Mouse (Mus musculus): ENCODE results near the gene Atxn7l3. TPM values are rescaled to one million over a fixed set of nuclear protein-coding genes. Genes with fewer than 3 reads are reported as not detected.

The Atxn7l3 gene
- polyA plus RNA-seq, 1 experiment: 89.9 TPM

DNA sequence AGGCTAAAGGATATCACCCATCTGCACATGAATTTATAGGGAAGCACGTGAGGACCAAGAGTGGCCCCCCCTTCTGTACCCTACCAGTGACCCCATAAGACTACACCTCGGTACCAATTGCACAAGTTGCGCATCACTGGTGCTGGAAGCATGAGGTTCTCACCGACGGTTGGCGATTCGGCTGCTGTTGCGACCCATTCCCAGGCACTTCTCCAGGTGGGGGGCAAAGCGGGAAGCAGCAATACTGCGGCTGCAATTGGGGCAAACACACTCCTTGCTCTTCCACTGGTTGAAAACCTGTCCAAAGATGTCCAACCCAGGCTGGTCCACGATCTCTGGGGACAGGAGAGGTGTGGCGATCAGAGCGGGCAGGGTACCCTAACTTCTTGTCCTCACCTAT lies 2.5 kb downstream of the Atxn7l3 start:
- DNase-seq: no peak
- WGBS: 98% methylated on average over 13 of the region's 13 CpGs
- Histone ChIP-seq H3K4me1 (replicated peaks; ENCODE audit: control insufficient read depth, insufficient read depth, low read length) (peaks cover 14% of the 10 kb centered on the region), H3K27me3 (ENCODE audit: control insufficient read depth, insufficient read depth, low read length) (no peaks in the 10 kb centered on the region), H3K36me3 (ENCODE audit: control insufficient read depth, insufficient read depth, low read length) (peaks cover 24% of the 10 kb centered on the region), H3K27ac (ENCODE audit: control insufficient read depth, insufficient read depth, low read length) (no peak overlapping the region), H3K4me3 (ENCODE audit: control insufficient read depth, insufficient read depth, low read length) (no peak overlapping the region)
- no peak for TF ChIP-seq POLR2A (IDR thresholded peaks at IDR 0.05; ENCODE audit: control insufficient read depth, extremely low read depth, insufficient read depth, low read length, poor library complexity)
- TF ChIP-seq CTCF (IDR thresholded peaks at IDR 0.05; ENCODE audit: borderline replicate concordance, control insufficient read depth, extremely low read depth, insufficient read depth, low read length, poor library complexity): no peak

DNA sequence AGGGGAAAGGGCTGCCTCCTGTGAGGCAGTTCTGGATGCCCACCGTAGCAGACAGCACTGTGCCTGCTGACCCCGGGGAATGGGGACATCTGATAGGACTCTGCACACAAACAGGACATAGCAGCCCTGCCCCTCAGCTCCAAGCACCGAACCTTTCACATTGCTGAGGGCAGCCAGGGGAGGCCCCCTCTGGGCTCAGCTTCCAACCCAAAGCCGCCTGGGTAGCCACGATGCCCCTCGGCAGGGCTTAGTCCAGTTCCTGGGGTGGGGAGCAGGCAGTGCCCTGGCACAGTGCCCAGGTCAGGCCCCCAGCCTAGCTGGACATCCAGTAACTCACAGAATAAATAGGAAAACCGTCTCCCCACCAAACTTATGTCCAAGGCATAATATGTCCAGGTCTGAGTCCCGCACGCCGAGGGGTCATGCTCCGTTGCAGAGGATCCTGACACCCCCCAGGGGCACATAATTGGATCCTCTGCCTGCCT lies 5.3 kb downstream of the Atxn7l3 start:
- Histone ChIP-seq H3K4me3 (ENCODE audit: control insufficient read depth, insufficient read depth, low read length) (no peak overlapping the region), H3K36me3 (ENCODE audit: control insufficient read depth, insufficient read depth, low read length) (peaks cover 24% of the 10 kb centered on the region), H3K4me1 (replicated peaks; ENCODE audit: control insufficient read depth, insufficient read depth, low read length) (peaks cover 11% of the 10 kb centered on the region), H3K27ac (ENCODE audit: control insufficient read depth, insufficient read depth, low read length) (no peak overlapping the region), H3K27me3 (ENCODE audit: control insufficient read depth, insufficient read depth, low read length) (no peaks in the 10 kb centered on the region)
- TF ChIP-seq POLR2A (IDR thresholded peaks at IDR 0.05; ENCODE audit: control insufficient read depth, extremely low read depth, insufficient read depth, low read length, poor library complexity): no peak
- no peak for TF ChIP-seq CTCF (IDR thresholded peaks at IDR 0.05; ENCODE audit: borderline replicate concordance, control insufficient read depth, extremely low read depth, insufficient read depth, low read length, poor library complexity)
- WGBS: 98% methylated on average over 11 of the region's 11 CpGs
- DNase-seq: no peak

DNA sequence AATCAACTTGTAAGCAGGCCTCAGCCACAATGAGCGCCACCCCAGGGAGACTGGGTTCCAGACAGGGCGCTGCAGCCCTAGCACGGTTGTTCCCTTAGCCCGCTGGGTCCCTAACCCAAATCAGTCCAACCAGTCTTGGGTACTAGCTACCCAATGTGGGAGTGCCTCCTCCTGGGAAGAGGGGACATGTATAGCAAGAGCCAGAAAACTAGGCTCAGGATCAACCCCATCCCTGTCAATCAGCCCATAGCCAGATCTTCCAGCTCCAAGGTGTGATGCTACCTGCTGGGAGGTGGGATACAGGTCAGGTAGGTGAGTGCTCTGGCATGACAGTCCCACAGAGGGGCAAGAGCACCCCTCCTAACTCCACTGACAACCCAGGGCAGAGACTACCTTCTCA lies 6.3 kb downstream of the Atxn7l3 start:
- H3K4me1 ChIP-seq (replicated peaks; ENCODE audit: control insufficient read depth, insufficient read depth, low read length): peaks cover 8% of the 10 kb centered on the region
- H3K4me3 ChIP-seq (ENCODE audit: control insufficient read depth, insufficient read depth, low read length): no peak overlapping the region
- H3K36me3 ChIP-seq (ENCODE audit: control insufficient read depth, insufficient read depth, low read length): peaks cover 24% of the 10 kb centered on the region
- no peak overlapping the region for H3K27ac ChIP-seq (ENCODE audit: control insufficient read depth, insufficient read depth, low read length)
- no peaks in the 10 kb centered on the region for H3K27me3 ChIP-seq (ENCODE audit: control insufficient read depth, insufficient read depth, low read length)
- 97% methylated on average over 4 of the region's 4 CpGs for WGBS
- DNase-seq: no peak
- TF ChIP-seq CTCF (IDR thresholded peaks at IDR 0.05; ENCODE audit: borderline replicate concordance, control insufficient read depth, extremely low read depth, insufficient read depth, low read length, poor library complexity) (no peak), POLR2A (IDR thresholded peaks at IDR 0.05; ENCODE audit: control insufficient read depth, extremely low read depth, insufficient read depth, low read length, poor library complexity) (no peak)

DNA sequence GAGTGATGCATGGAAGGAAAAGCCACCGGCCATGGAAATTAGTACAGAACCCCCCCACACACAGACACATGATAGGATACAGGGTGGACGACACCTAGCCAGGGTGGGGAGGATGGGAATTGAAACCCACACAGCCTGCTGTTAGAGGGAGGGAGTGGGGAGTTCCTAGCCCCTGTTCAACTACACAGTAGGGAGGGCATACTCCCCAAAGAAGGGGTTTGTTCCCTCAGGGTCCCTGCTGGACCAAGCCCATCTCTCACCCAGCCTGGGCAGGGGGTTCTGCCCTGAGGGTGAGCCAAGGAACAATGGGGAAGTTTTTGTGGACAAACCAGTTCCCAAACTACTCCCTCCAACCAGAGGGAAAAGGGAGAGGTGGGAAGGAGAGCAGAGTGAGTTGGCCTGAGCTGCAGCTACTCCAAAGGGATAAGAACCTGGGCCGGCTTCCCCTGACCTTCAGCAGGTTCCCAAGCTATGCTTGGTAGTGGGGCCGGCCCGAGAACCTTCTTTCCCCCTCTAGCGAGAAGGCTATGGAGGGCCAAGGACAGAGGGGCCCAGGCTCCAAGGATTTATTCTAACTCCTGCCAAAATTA lies 6.8 kb downstream of the Atxn7l3 start:
- Histone ChIP-seq H3K27me3 (ENCODE audit: control insufficient read depth, insufficient read depth, low read length) (no peaks in the 10 kb centered on the region), H3K36me3 (ENCODE audit: control insufficient read depth, insufficient read depth, low read length) (peaks cover 24% of the 10 kb centered on the region), H3K27ac (ENCODE audit: control insufficient read depth, insufficient read depth, low read length) (no peak overlapping the region), H3K4me3 (ENCODE audit: control insufficient read depth, insufficient read depth, low read length) (no peak overlapping the region), H3K4me1 (replicated peaks; ENCODE audit: control insufficient read depth, insufficient read depth, low read length) (peaks cover 3% of the 10 kb centered on the region)
- TF ChIP-seq POLR2A (IDR thresholded peaks at IDR 0.05; ENCODE audit: control insufficient read depth, extremely low read depth, insufficient read depth, low read length, poor library complexity) (no peak), CTCF (IDR thresholded peaks at IDR 0.05; ENCODE audit: borderline replicate concordance, control insufficient read depth, extremely low read depth, insufficient read depth, low read length, poor library complexity) (no peak)
- WGBS: 92% methylated on average over 6 of the region's 6 CpGs
- DNase-seq: no peak

DNA sequence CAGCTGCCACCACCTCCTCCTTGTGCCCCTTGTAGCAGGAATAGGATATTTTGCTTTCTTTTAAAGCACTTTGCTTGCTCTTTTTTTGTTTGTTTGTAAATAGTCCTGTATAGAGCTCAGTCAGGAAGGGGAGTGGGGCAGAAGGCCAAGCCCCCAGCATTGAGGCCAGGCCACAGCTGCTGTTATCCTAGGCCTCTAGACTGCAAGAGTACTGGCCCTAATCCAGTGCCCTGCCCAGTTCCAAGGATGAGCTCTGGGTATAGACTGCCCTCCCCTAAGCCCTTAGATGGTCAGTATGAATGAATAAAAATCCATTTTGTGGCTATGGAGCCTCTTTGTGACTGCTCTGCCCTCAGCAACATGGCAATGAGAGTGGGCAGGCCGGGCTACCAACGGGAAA lies 7.5 kb downstream of the Atxn7l3 start:
- no peak for DNase-seq
- WGBS: 92% methylated on average over 2 of the region's 2 CpGs
- Histone ChIP-seq H3K27ac (ENCODE audit: control insufficient read depth, insufficient read depth, low read length) (no peak overlapping the region), H3K4me3 (ENCODE audit: control insufficient read depth, insufficient read depth, low read length) (no peak overlapping the region), H3K4me1 (replicated peaks; ENCODE audit: control insufficient read depth, insufficient read depth, low read length) (no peaks in the 10 kb centered on the region; the same call in 1 of the 2 replicates), H3K27me3 (ENCODE audit: control insufficient read depth, insufficient read depth, low read length) (no peaks in the 10 kb centered on the region), H3K36me3 (ENCODE audit: control insufficient read depth, insufficient read depth, low read length) (peaks cover 24% of the 10 kb centered on the region)
- TF ChIP-seq POLR2A (IDR thresholded peaks at IDR 0.05; ENCODE audit: control insufficient read depth, extremely low read depth, insufficient read depth, low read length, poor library complexity) (no peak), CTCF (IDR thresholded peaks at IDR 0.05; ENCODE audit: borderline replicate concordance, control insufficient read depth, extremely low read depth, insufficient read depth, low read length, poor library complexity) (no peak)

DNA sequence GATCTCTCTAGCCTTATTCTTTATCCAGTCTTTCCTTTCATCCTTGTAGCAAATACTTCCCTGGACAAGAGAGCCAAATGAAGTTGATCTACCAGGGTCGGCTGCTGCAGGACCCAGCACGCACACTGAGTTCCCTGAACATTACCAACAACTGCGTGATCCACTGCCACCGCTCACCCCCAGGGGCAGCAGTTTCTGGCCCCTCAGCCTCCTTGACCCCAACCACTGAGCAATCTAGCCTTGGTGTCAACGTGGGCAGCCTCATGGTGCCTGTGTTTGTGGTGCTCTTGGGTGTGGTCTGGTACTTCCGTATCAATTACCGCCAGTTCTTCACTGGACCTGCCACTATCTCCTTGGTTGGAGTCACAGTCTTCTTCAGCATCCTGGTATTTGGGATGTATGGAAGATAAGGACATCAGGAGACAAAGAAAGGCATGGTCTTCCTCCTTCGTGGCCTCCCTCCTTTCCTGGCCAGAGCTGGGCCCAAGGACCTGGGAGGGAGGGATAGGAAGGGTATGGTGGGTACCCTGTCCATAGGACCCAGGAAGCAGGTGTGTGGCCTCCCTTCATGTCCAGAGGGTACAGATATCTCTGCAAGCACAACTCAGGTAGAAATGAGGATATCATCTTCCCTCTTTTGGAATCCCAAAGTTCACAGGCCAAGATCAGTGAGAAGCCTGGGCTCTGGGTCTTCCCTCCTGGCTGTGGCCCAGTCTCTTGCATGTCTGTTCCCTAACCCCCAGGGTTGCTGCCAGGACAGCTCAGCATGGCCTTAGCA lies 8.2 kb downstream of the Atxn7l3 start:
- 95% methylated on average over 8 of the region's 8 CpGs for WGBS
- peaks cover 20% of the 10 kb centered on the region for H3K36me3 ChIP-seq (ENCODE audit: control insufficient read depth, insufficient read depth, low read length)
- no peak overlapping the region for H3K27ac ChIP-seq (ENCODE audit: control insufficient read depth, insufficient read depth, low read length)
- H3K4me1 ChIP-seq (replicated peaks; ENCODE audit: control insufficient read depth, insufficient read depth, low read length): no peaks in the 10 kb centered on the region; the same call in 1 of the 2 replicates
- DNase-seq: no peak
- no peak overlapping the region for H3K4me3 ChIP-seq (ENCODE audit: control insufficient read depth, insufficient read depth, low read length)
- no peak for TF ChIP-seq CTCF (IDR thresholded peaks at IDR 0.05; ENCODE audit: borderline replicate concordance, control insufficient read depth, extremely low read depth, insufficient read depth, low read length, poor library complexity)
- H3K27me3 ChIP-seq (ENCODE audit: control insufficient read depth, insufficient read depth, low read length): no peaks in the 10 kb centered on the region

Measured in thymus, adult 2 months (tissue).